Mouse (Mus musculus) liver, embryonic 14.5 days (tissue): ENCODE data around the gene Wif1.

Experiments
- CTCF ChIP-seq: IDR thresholded peaks from 2 replicates; pipeline ENCODE4 v1.5.1; 2016; ENCODE audit warnings: antibody characterized with exemption, low read depth, control low read depth
- EP300 ChIP-seq: IDR thresholded peaks from 2 replicates; pipeline ENCODE4 v1.6.1; 2016; ENCODE audit warnings: antibody characterized with exemption, low read depth

DNA sequence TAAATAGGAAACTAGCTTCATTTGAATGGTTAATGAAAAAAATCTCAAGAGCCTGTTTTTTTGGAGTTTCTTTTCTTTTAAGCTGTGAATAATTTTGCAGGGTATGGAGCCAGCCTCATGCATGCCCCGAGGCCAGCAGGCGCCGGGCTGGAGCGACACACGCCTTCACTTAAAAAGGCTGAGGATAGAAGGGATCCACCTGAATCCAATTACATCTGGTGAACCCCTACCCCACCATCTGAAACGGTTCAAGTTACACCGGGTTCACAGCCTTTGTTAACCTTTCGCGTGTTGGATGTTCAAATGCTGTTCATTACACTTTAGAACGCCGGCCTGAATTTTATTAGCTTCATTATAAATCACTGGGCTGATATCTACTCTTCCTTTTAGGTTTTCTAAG is 65.9 kb downstream of the Wif1 start:
- TF ChIP-seq EP300 (no peak), CTCF (no peak)
